Mouse (Mus musculus): ENCODE results near the gene Ubtf.
"Not testable (repeated sequence)": the region's sequence is repeated elsewhere in the genome, so short reads cannot be mapped to it uniquely, and the experiment has no call there.

The Ubtf gene

DNA sequence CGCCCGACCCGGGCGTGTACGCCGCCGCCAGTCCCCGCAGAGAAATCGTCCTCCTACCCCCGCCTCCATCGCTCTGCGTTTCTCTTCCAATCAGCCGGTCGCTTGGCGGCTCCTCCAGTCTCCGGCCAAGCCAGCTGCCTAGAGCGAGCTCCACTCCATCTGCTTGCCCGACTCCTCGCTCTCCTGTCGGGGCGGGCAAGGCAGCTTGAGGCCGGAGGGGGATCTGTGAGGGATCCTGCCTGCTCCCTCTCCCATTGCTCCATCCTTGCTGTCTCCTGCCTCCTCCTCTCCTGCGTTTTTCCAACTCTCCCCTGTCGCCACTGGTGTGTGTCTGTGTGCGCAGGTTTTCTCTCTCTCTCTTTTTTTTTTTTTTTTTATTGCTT is at the start of gene Ubtf:
Ubtf (minus strand) TSS at position 333 of the 383 bp plus-strand sequence.
- no peaks in the 10 kb centered on the region for H3K27me3 ChIP-seq (ENCODE audit: insufficient read depth, low read length)
- no peaks in the 10 kb centered on the region for H3K9me3 ChIP-seq (ENCODE audit: low read length)

GRCm38 (mm10) chr11:102369263-102369662 is 49.7 kb upstream of the Ubtf start:
- TF ChIP-seq POU5F1 (IDR thresholded peaks at IDR 0.05; ENCODE audit: borderline replicate concordance, low read length) (no peak), CTCF (conservative IDR thresholded peaks at IDR 0.05; ENCODE audit: low read length) (no peak)
- H3K9me3 ChIP-seq (ENCODE audit: low read length): no peaks in the 10 kb centered on the region

More for the DNA sequence above, at the start of gene Ubtf:
- Histone ChIP-seq H3K4me1 (replicated peaks; ENCODE audit: low read depth, low read length) (peaks cover 59% of the 10 kb centered on the region), H3K36me3 (ENCODE audit: insufficient read depth, low read length) (peaks cover 19% of the 10 kb centered on the region), H3K4me3 (replicated peaks; ENCODE audit: low read length) (peak within 1 kb of the TSS; percentile 91)
- TF ChIP-seq NANOG (IDR thresholded peaks at IDR 0.05; ENCODE audit: borderline replicate concordance, low read length) (no peak), POU5F1 (IDR thresholded peaks at IDR 0.05; ENCODE audit: borderline replicate concordance, low read length) (no peak), CTCF (conservative IDR thresholded peaks at IDR 0.05; ENCODE audit: low read length) (no peak)

GRCm38 (mm10) chr11:102368347-102368746 is 48.8 kb upstream of the Ubtf start:
- peaks cover 39% of the 10 kb centered on the region for H3K27me3 ChIP-seq (ENCODE audit: insufficient read depth, low read length)
- TF ChIP-seq NANOG (IDR thresholded peaks at IDR 0.05; ENCODE audit: borderline replicate concordance, low read length) (no peak), POU5F1 (IDR thresholded peaks at IDR 0.05; ENCODE audit: borderline replicate concordance, low read length) (no peak), CTCF (conservative IDR thresholded peaks at IDR 0.05; ENCODE audit: low read length) (no peak)
- H3K36me3 ChIP-seq (ENCODE audit: insufficient read depth, low read length): no peaks in the 10 kb centered on the region
- H3K4me1 ChIP-seq (replicated peaks; ENCODE audit: low read depth, low read length): peaks cover 47% of the 10 kb centered on the region
- no peaks in the 10 kb centered on the region for H3K9me3 ChIP-seq (ENCODE audit: low read length)
- H3K4me3 ChIP-seq (replicated peaks; ENCODE audit: low read length): no peak overlapping the region

More at GRCm38 (mm10) chr11:102369263-102369662, 49.7 kb upstream of the Ubtf start:
- Histone ChIP-seq H3K4me3 (replicated peaks; ENCODE audit: low read length) (no peak overlapping the region), H3K27me3 (ENCODE audit: insufficient read depth, low read length) (peaks cover 34% of the 10 kb centered on the region), H3K4me1 (replicated peaks; ENCODE audit: low read depth, low read length) (peaks cover 56% of the 10 kb centered on the region), H3K36me3 (ENCODE audit: insufficient read depth, low read length) (no peaks in the 10 kb centered on the region)

- H3K4me3 ChIP-seq (replicated peaks; ENCODE audit: low read length): no peak overlapping the region
- no peak for TF ChIP-seq NANOG (IDR thresholded peaks at IDR 0.05; ENCODE audit: borderline replicate concordance, low read length)
- TF ChIP-seq POU5F1 (IDR thresholded peaks at IDR 0.05; ENCODE audit: borderline replicate concordance, low read length): no peak
- no peak for TF ChIP-seq CTCF (conservative IDR thresholded peaks at IDR 0.05; ENCODE audit: low read length)
Observed at GRCm38 (mm10) chr11:102367504-102368280, 48.1 kb upstream of the Ubtf start.

GRCm38 (mm10) chr11:102366103-102366502 is 46.6 kb upstream of the Ubtf start, which contains the start of gene Slc4a1:
Gene Slc4a1 (minus strand): TSS chr11:102366203.
- not testable (repeated sequence) for H3K4me3 ChIP-seq (replicated peaks; ENCODE audit: low read length); H3K36me3 ChIP-seq (ENCODE audit: insufficient read depth, low read length); H3K9me3 ChIP-seq (ENCODE audit: low read length)
- peaks cover 32% of the 10 kb centered on the region for H3K4me1 ChIP-seq (replicated peaks; ENCODE audit: low read depth, low read length)
- H3K27me3 ChIP-seq (ENCODE audit: insufficient read depth, low read length): peaks cover 50% of the 10 kb centered on the region

More at GRCm38 (mm10) chr11:102367504-102368280, 48.1 kb upstream of the Ubtf start:
- H3K36me3 ChIP-seq (ENCODE audit: insufficient read depth, low read length): no peaks in the 10 kb centered on the region
- H3K4me1 ChIP-seq (replicated peaks; ENCODE audit: low read depth, low read length): peaks cover 40% of the 10 kb centered on the region
- no peaks in the 10 kb centered on the region for H3K9me3 ChIP-seq (ENCODE audit: low read length)
- peaks cover 42% of the 10 kb centered on the region for H3K27me3 ChIP-seq (ENCODE audit: insufficient read depth, low read length)

DNA sequence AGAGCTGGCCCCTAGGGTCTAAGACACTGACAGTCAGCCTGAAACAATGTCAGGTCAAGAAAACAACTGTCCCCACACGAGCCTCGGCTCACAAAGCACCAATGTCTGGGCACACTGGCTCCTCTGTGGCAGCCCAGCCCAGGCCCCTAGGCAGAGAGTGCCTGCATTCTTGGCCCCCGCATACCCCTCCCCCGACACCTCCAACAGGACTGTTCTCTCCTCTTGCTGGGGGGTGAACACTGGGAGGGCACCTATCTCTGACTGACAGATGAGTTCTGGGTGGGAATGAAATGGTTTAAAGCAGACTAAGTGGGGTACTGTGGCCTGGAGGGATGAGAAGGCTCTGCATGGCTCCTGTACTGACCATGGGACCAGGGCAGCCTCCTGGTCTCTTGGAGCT is 46.2 kb upstream of the Ubtf start:
- H3K27me3 ChIP-seq (ENCODE audit: insufficient read depth, low read length): peaks cover 54% of the 10 kb centered on the region
- H3K9me3 ChIP-seq (ENCODE audit: low read length): no peaks in the 10 kb centered on the region
- no peak overlapping the region for H3K4me3 ChIP-seq (replicated peaks; ENCODE audit: low read length)
- peaks cover 32% of the 10 kb centered on the region for H3K4me1 ChIP-seq (replicated peaks; ENCODE audit: low read depth, low read length)
- TF ChIP-seq NANOG (IDR thresholded peaks at IDR 0.05; ENCODE audit: borderline replicate concordance, low read length) (no peak), CTCF (conservative IDR thresholded peaks at IDR 0.05; ENCODE audit: low read length) (no peak), POU5F1 (IDR thresholded peaks at IDR 0.05; ENCODE audit: borderline replicate concordance, low read length) (no peak)
- no peaks in the 10 kb centered on the region for H3K36me3 ChIP-seq (ENCODE audit: insufficient read depth, low read length)

GRCm38 (mm10) chr11:102364570-102365371 is 45.2 kb upstream of the Ubtf start:
- H3K36me3 ChIP-seq (ENCODE audit: insufficient read depth, low read length): no peaks in the 10 kb centered on the region
- no peak overlapping the region for H3K4me3 ChIP-seq (replicated peaks; ENCODE audit: low read length)
- TF ChIP-seq POU5F1 (IDR thresholded peaks at IDR 0.05; ENCODE audit: borderline replicate concordance, low read length) (no peak), NANOG (IDR thresholded peaks at IDR 0.05; ENCODE audit: borderline replicate concordance, low read length) (no peak), CTCF (conservative IDR thresholded peaks at IDR 0.05; ENCODE audit: low read length) (no peak)
- peaks cover 63% of the 10 kb centered on the region for H3K27me3 ChIP-seq (ENCODE audit: insufficient read depth, low read length)
- peaks cover 32% of the 10 kb centered on the region for H3K4me1 ChIP-seq (replicated peaks; ENCODE audit: low read depth, low read length)
- H3K9me3 ChIP-seq (ENCODE audit: low read length): no peaks in the 10 kb centered on the region

- Histone ChIP-seq H3K4me1 (replicated peaks; ENCODE audit: low read depth, low read length) (peaks cover 24% of the 10 kb centered on the region), H3K36me3 (ENCODE audit: insufficient read depth, low read length) (no peaks in the 10 kb centered on the region), H3K4me3 (replicated peaks; ENCODE audit: low read length) (no peak overlapping the region), H3K9me3 (ENCODE audit: low read length) (no peaks in the 10 kb centered on the region), H3K27me3 (ENCODE audit: insufficient read depth, low read length) (peaks cover 66% of the 10 kb centered on the region)
- no peak for TF ChIP-seq CTCF (conservative IDR thresholded peaks at IDR 0.05; ENCODE audit: low read length)
- no peak for TF ChIP-seq POU5F1 (IDR thresholded peaks at IDR 0.05; ENCODE audit: borderline replicate concordance, low read length)
- no peak for TF ChIP-seq NANOG (IDR thresholded peaks at IDR 0.05; ENCODE audit: borderline replicate concordance, low read length)
Observed at GRCm38 (mm10) chr11:102363623-102364022, 44.1 kb upstream of the Ubtf start.
